Mouse (Mus musculus): ENCODE data around the gene Slc37a1.

- TF ChIP-seq POLR2A (IDR thresholded peaks at IDR 0.05; ENCODE audit: insufficient read depth, low read depth, low read length) (no peak), CTCF (IDR thresholded peaks at IDR 0.05; ENCODE audit: insufficient read depth, low read depth, low read length) (no peak)
Measured at GRCm38 (mm10) chr17:31272416-31273165, 14.0 kb upstream of the Slc37a1 start.
